ENCODE assay signal across 11 mouse cellular contexts in genomic region chr5:138934540-138934939, GRCm38 (mm10).
DNase-seq lines count a peak whose midpoint lies in the region; ATAC-seq lines count a peak whose summit lies in the region.
"Had no signal": no experiment of that assay in that cellular context is flagged by ENCODE, and none has a peak within 500 bp of the region (broad histone marks: within the 10 kb centered on the region; RNA-seq: fewer than 3 reads in every experiment).

No protein-coding gene starts in this region.

- DNase-seq in adrenal gland, postnatal 14 days, result peak; percentile 64
- no peak for DNase-seq in adrenal gland, adult 8-10 months
- peak; percentile 62 for DNase-seq in A20 (ENCODE audit: low read depth, low spot score)
- DNase-seq in hindbrain, embryonic 14.5 days (ENCODE audit: low spot score), result no peak
- DNase-seq in layer of hippocampus, postnatal 36 days, result no peak
- no peak for DNase-seq in cerebellum, postnatal 25 days
- DNase-seq in B cell, adult 2 months, result no peak

- H3K4me1 ChIP-seq in hindbrain, embryonic 14.5 days (replicated peaks; ENCODE audit: control insufficient read depth, insufficient read depth, low read length), result peaks cover 25% of the 10 kb centered on the region
- peaks cover 41% of the 10 kb centered on the region for H3K4me1 ChIP-seq in limb, embryonic 12.5 days (replicated peaks)
- H3K4me1 ChIP-seq: liver, embryonic 15.5 days had no signal

- H3K9me3 ChIP-seq in hindbrain, embryonic 14.5 days (ENCODE audit: control insufficient read depth, low read length), result no peaks in the 10 kb centered on the region
- H3K9me3 ChIP-seq in limb, embryonic 12.5 days, result no peaks in the 10 kb centered on the region
- H3K9me3 ChIP-seq: embryonic facial prominence, embryonic 13.5 days; liver, embryonic 15.5 days had no signal

- H3K4me2 ChIP-seq in hindbrain, embryonic 14.5 days (replicated peaks), result no peak overlapping the region
- no peak overlapping the region for H3K4me2 ChIP-seq in limb, embryonic 12.5 days
- H3K4me2 ChIP-seq: embryonic facial prominence, embryonic 13.5 days; liver, embryonic 15.5 days had no signal

- H3K36me3 ChIP-seq in hindbrain, embryonic 14.5 days (replicated peaks; ENCODE audit: control insufficient read depth, insufficient read depth), result no peaks in the 10 kb centered on the region
- no peaks in the 10 kb centered on the region for H3K36me3 ChIP-seq in limb, embryonic 12.5 days
- H3K36me3 ChIP-seq: embryonic facial prominence, embryonic 13.5 days; liver, embryonic 15.5 days had no signal

- peak; percentile 43; the same call in 1 of the 2 replicates for ATAC-seq in hindbrain, embryonic 14.5 days (ENCODE audit: low FRiP score)
- peak; percentile 43; the same call in 1 of the 2 replicates for ATAC-seq in limb, embryonic 12.5 days (ENCODE audit: insufficient number of reproducible peaks, insufficient read depth, low FRiP score, low TSS enrichment, low read depth)
- ATAC-seq: activated CD4-positive, CD25-positive, alpha-beta regulatory T cell, adult 4 months had no signal

- no peak overlapping the region for H3K4me3 ChIP-seq in hindbrain, embryonic 14.5 days (replicated peaks; ENCODE audit: low read length)
- H3K4me3 ChIP-seq in limb, embryonic 12.5 days (replicated peaks), result no peak overlapping the region
- H3K4me3 ChIP-seq: embryonic facial prominence, embryonic 13.5 days; liver, embryonic 15.5 days had no signal

- H3K9ac ChIP-seq in hindbrain, embryonic 14.5 days, result no peak overlapping the region
- no peak overlapping the region for H3K9ac ChIP-seq in limb, embryonic 12.5 days (replicated peaks)
- H3K9ac ChIP-seq: embryonic facial prominence, embryonic 13.5 days; liver, embryonic 15.5 days had no signal

- H3K27ac ChIP-seq in hindbrain, embryonic 14.5 days, result no peak overlapping the region
- H3K27ac ChIP-seq in limb, embryonic 12.5 days, result peak overlapping the region; percentile 18; the same call in 1 of the 2 replicates
- H3K27ac ChIP-seq: embryonic facial prominence, embryonic 13.5 days; liver, embryonic 15.5 days had no signal

- 17% methylated on average over 6 of the region's 6 CpGs for WGBS in hindbrain, embryonic 14.5 days
- 12% methylated on average over 6 of the region's 6 CpGs for WGBS in limb, embryonic 12.5 days

- no peaks in the 10 kb centered on the region for H3K27me3 ChIP-seq in hindbrain, embryonic 14.5 days (ENCODE audit: control insufficient read depth, insufficient read depth, low read length)
- H3K27me3 ChIP-seq in limb, embryonic 12.5 days, result peaks cover 10% of the 10 kb centered on the region; the same call in 1 of the 2 replicates

Comparison
In these comparisons a context has a peak if more than half of its experiments do, and no peak if none do; other contexts are left out.
1. DNase-seq: peak in adrenal gland, postnatal 14 days (single experiment) and A20 (single experiment); none in adrenal gland, adult 8-10 months (single experiment), hindbrain, embryonic 14.5 days (single experiment), layer of hippocampus, postnatal 36 days (0 of 2), cerebellum, postnatal 25 days (0 of 2) and B cell, adult 2 months (0 of 2).